Mouse (Mus musculus): ENCODE measurements around the gene Bcam. TPM values are rescaled to one million over a fixed set of nuclear protein-coding genes. Genes with fewer than 3 reads are reported as not detected.

The Bcam gene
- total RNA-seq, 2 experiments from 2014 or later, result not detected

DNA sequence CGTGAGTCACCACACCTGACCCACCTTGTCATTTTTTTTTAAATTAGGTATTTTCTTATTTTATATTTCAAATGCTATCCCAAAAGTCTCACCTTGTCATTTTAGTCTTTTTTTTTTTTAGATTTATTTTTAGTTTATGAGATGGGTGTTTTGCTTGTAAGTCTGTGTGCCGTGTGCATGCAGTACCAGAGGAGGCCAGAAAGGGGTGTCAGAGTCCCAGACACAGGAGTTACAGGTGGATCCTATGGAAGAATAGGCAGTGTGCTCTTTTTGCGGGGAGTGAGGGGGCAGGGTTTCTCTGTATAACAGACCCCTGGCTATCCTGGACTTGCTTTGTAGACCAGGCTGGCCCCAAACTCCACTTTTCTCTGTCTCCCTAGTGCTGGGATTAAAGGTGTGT lies 32.0 kb downstream of the Bcam start:
- ATAC-seq (replicated peaks; ENCODE audit: poor library complexity), result no peak

DNA sequence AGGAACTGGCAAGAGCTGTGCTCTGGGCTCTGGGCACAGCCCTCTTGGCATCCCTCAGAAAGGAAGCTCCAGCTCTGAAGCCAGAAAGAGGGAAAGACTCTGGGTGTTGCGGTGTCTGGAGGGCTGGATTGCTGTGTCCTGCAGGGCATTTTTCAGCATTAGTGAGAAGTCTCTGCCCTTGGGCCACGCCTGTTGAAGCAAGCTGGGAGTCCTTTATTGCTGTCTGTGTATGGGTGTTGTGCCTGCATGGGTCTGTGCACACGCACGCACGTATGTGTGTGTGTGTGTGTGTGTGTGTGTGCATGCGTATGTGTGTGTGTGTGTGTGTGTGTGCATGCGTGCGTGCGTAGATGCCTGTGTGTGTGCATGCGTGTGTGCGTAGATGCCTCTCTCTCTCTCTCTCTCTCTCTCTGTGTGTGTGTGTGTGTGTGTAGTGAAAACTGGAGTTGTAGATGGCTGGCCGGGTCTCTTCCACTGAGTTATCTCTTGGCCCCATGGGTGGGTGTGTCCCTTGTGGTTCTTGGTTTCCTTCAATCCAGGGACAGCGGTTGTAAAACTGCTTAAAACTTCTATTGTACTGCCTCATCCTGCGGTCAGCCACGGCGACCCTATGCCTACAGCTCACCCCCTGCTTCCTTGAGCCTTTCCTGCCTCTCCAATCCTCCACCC lies 34.3 kb downstream of the Bcam start:
- peak; percentile 87 for ATAC-seq (replicated peaks; ENCODE audit: poor library complexity)

DNA sequence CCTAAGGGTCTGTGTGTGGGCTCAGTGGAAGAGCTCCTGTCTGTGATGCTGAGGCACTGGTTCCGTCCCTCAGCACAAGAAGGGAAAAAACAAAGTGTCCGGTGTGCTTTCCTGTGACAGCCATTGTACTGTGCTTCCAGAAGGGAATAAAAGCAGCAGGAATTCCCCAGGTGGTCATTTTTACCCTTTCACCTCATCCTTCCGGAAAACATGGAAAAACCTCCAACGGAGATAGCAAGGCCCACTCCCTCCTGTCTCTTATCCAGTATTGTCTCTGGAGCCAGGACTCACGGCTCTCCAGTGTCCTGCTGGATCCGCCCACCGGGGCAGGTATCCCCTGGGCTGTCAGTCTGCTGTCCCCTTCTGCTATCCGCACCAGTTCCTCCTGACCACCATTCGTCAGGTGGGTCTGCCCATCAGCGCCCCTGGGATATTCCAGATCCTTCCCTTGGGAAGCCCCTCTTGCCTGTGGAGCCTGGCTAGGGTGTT lies 36.6 kb downstream of the Bcam start:
- no peak for ATAC-seq (replicated peaks; ENCODE audit: poor library complexity)

DNA sequence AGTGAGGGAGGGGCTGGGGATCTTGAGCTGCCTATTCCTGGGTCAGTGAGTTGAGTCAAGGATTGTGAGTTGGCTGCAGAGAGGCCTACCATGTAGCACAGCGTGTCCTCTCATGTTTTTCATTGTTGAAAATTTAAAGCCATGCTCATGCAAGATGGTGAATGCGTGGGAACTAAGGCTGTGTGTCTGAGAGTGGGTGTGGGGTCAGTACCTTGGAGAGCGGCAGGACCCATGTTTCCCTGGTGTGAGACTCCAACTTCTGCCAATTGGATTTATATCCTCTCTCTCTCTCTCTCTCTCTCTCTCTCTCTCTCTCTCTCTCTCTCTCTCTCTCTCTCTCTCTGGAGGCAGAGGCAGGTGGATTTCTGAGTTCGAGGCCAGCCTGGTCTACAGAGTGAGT lies 44.3 kb downstream of the Bcam start:
- peak; percentile 64 for ATAC-seq (replicated peaks; ENCODE audit: poor library complexity)

DNA sequence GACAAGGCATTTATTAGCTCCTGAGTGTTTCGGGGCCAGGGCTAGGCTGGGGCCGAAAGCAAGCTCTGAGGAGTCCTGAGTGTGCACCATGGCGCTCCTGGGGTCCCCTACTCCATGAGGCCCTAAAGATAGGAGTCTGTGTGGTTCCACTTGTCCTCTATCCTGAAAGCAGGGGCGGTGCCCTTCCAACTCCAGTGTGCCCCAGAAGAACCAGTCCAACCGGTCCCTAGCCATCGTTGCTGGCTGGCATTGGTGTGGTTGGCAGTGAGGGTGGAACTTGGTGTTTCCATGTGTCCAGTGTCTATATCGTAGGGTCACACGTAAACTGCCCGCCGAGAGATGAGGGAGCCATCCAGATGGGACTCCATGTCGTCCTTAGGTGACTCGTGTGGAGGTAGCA lies 46.6 kb downstream of the Bcam start:
- no peak for ATAC-seq (replicated peaks; ENCODE audit: poor library complexity)

DNA sequence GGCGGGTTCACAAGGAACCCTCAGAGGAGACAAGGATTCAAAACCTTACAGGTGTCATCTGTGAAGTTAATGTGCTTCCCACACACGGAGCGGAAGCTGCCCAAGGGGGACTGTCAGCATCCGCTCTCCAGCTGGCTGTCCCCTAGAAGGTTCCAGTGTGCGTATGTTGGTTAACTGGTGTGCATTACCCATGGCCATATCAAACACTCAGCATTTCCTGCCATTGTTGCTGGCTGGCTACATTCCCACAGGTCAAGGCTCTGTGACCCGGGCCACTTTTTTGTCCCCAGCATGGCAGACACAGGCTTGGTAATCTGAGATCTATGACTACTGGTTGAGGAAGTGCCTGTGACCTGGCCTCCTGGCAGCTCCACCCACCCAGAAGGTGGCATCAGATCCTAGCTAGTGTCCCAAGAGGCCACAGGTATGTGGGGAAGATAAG lies 48.0 kb downstream of the Bcam start:
- ATAC-seq (replicated peaks; ENCODE audit: poor library complexity), result peak; percentile 37

DNA sequence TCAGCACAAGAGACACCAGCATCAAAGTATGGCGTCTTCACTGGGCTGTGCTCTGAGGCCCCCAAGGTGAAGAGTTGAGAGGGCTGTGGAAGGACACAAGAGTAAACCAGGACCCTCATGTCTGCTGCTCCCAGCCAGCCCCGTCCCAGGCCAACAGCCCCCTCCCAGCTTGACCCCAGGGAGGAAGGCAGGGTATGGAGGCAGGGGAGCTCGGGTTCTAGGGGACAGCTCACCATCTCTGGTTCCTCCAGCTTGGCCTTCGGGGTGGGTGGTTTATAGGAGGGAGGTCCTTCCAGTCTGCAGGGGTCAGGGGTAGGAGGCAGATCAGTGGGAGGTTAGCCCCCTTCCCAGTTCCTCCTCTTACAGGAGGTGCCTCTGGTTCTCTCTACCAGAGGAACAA lies 51.6 kb downstream of the Bcam start:
- ATAC-seq (replicated peaks; ENCODE audit: poor library complexity), result no peak

DNA sequence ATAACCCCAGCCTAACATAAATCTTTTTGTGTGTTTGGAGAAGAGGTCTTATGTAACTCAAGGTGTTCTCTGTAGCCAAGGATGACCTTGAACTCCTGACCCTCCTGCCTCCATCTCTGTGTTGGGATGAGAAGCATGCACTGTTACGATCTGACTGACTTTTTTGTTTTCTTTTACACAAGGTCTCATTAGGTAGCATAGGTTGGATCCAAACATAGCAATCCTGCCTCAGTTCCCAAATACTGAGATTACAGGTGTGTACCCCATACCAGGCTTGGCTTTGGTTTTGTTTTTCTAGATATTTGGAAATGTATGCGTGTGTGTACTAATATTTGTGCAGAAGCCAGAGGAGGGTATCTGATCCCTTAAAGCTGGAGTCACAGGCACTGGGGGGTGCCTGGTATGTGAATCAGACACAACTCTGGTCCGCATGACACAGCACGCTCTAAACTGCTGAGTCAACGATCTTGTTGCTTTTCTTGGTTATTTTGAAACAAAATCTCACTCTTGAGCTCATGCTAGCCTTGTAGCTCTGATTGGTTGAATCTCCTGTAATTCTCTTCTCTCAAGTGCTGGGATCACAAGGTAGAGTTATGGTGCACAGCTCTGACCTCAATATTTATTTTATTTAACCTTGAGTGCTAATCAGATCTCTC lies 52.4 kb downstream of the Bcam start:
- ATAC-seq (replicated peaks; ENCODE audit: poor library complexity), result no peak

DNA sequence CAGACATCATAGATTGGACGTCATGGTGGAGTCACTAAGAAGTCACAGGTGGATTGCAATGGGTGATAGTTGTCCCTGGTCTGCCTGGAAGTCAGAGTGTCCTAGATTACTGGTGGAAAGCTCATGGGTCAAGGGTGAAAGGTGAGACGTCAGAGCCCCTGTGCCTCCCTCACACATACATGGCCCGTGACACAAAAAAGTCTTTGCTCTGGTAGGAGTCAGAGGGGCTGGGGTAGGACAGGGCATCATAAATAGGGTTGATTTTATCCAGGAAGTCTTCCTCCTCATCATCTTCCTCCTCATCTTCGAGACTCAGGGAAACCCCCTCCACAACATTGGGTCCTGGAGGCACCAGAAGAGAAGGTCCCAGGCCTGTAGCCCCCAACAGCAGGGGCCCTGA lies 53.5 kb downstream of the Bcam start:
- no peak for ATAC-seq (replicated peaks; ENCODE audit: poor library complexity)

DNA sequence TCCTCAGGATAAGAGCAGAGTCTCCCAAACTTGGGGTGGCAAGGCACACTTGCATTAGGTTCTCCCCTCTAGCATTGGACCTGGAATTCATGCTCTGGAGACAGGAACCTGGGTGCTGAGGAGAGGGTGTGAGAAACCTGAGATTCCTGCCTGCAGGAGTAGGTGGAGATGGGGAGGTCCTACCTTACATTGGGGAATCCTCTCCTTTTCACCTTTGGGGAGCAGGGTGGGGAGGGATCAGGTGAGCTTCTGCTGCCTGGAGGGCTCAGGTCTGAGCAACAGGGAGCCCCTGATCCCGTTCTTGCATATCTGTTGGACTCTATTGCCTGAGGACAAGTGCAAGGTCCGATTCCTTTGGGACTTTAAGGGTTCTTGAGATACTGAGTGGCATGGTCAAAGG lies 54.0 kb downstream of the Bcam start:
- ATAC-seq (replicated peaks; ENCODE audit: poor library complexity), result no peak

DNA sequence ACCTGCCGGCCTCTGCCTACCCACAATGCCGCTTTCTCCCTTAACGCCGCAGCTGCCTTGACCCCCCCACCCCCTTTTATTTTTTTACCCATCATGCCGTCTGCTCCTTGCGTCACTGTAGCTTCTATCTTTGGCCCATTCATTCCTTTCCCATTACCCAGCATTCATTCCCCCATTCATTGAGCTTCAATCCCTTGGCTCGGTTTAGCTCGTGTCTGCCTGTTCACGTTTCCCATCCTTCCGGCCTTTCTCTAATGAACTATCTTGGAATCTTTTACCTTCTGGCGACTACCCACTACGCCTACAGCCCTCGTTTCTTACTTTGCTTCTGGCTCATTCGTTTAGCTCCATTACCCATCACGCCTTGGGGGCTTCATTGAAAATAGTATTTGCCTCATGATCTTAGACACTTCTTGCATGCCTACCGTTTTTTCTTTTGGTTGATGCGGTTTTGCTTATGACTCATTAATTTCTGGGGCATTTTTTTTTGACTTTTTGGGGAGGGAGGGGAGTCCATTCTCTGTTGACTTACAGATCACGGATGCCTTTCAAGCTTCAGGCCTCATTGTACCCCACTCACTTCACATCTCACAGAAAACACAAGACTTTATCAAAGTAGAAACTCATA lies 54.6 kb downstream of the Bcam start:
- peak; percentile 1; the same call in 1 of the 2 replicates for ATAC-seq (replicated peaks; ENCODE audit: poor library complexity)

DNA sequence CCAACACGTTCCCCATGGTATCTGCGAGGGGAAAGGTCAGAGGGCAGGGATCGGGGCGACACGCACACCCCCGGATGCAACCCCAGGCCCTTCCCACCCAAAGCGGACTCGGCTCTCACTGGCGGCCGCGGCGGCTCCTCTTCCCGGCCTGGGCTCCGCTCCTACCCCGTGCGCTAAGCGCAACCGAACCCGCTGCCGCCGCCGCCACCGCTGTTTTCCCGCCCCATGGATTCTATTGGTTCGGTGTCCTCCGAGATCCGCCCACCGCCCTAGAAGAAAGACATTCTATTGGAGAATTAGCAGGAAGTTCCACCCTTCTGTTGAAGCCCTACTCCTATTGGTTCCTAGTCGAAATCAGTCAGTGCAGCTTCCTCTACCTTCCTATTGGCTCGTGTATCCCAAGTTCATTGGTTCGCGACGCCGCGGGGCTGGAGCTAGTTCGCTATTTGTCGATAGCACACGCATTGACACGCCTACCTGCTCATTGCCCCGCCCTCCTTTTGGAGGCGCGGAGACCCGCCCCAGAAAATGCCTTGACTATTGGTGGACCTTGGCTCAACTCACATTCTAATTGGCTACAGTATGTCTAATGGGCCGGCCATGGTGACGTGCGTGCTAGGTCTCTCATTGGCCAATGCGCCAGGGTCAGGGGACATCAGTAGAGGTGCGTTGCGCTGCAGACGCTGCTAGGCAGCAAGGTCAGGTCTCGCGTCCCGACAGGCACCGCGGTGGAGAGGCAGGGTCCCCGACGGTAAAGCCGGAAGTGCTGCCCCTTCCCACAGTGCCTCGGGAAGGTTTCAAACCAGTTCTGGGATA lies 55.4 kb downstream of the Bcam start, which contains the start of gene Tomm40:
Tomm40 (minus strand) TSS at position 200 of the 816 bp plus-strand sequence.
- peak; percentile 81 for ATAC-seq (replicated peaks; ENCODE audit: poor library complexity)

DNA sequence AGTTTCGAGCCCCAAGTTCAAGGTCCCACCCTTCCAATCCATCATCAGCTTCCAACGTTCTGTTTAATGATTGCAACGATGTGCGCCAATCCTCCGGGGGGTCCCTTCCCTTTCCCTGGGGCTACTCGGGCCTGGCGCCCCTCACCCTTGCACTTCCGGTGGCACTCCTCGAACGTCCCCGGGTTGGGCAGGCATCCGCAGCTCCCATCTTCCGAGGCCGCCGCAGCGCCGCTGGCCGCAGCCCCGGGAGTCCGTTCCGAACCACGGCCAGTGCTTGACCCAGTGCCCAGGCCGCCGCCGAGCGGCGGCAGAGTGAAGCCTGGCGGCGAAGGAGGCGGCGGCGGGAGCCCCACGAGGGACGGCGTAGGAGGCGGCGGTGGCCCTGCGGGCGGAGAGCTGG lies 56.0 kb downstream of the Bcam start:
- ATAC-seq (replicated peaks; ENCODE audit: poor library complexity), result no peak

DNA sequence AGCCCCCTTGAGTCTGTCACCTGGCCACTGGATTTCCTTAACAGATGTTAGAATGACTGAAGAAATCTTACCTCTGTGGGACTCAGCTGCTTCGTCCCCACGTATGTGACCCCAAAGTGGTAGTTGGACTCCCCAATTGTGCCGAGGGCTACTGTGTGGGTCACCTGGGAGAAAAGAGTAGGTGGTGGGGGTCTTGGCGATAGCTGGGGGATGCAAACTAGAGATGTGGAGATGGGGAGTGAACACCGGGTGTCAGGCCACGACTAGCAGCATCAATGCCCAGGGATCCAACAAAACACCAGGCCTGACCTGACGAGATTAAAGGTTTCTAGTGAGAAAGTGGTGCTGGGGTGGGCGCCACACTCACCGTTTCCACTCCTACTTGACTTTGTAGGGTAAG lies 57.2 kb downstream of the Bcam start:
- no peak for ATAC-seq (replicated peaks; ENCODE audit: poor library complexity)

DNA sequence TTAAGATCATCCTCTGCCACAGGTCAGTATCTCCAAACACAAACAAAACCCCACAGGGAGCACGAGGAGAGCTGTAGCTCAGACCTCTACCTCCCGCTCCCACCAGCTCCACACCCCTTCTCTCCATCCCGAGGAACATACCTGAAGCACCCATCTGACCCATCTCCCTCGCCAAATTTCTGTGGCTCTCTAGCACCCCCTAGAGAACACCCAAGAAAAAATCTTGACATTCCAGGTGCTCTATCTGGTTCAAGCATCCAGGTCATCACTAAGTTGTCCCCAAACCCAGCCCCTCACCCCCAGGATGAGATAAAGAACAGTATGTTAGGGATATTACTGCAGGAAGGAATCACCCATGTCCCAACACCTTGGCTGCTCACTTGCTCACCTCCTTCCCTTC lies 57.6 kb downstream of the Bcam start:
- ATAC-seq (replicated peaks; ENCODE audit: poor library complexity), result no peak

DNA sequence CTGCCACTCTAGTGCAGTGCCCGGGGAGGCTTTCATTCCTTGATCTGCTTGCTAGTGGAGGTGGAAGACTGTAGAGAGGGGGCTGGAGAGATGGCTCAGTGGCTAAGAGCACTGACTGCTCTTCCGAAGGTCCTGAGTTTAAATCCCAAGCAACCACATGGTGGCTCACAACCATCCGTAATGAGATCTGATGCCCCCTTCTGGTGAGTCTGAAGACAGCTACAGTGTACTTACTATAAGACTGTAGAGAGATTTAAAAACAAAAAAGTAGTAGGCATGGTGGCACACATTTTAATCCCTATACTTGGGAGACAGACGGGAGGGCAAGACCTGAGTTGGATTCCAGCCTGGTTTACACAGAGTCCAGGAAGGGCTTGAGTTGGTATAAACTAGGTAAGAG lies 58.4 kb downstream of the Bcam start:
- ATAC-seq (replicated peaks; ENCODE audit: poor library complexity), result no peak

DNA sequence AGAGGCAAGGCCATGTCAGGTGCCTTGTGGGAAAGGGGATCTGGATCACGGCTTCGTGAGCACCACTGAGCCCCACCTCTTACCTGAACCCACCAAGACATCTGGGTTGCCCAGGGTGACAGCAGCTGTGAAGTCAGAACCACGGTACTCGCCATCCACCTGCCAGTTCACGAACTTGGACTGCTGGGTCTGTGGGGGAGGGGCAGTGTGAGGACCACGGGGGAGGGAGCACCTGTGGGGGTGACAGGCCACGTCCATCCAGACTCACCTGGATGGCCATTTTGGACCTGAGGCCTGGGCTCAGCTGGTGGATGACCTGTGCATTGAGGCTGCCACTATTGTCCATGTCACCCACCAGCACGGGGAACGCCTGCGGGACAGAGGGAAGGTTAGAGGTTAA lies 60.2 kb downstream of the Bcam start:
- ATAC-seq (replicated peaks; ENCODE audit: poor library complexity), result no peak
